Mouse (Mus musculus): Measurements from ENCODE around the gene Sec23ip. TPM values are rescaled to one million over a fixed set of nuclear protein-coding genes. Genes with fewer than 3 reads are reported as not detected.

Gene Sec23ip
- polyA plus RNA-seq, 1 experiment from 2014 or later, result 34.8 TPM

- ATAC-seq (ENCODE audit: low FRiP score), result no peak
- Histone ChIP-seq H3K4me2 (replicated peaks) (no peak overlapping the region), H3K9me3 (ENCODE audit: control insufficient read depth, low read length) (no peaks in the 10 kb centered on the region), H3K27ac (no peak overlapping the region), H3K4me1 (replicated peaks; ENCODE audit: control insufficient read depth, insufficient read depth, low read length) (no peaks in the 10 kb centered on the region), H3K27me3 (ENCODE audit: control insufficient read depth, insufficient read depth, low read length) (0 out of 2 replicates have a peak, but pooled peaks cover 3% of the 10 kb centered on the region), H3K9ac (no peak overlapping the region), H3K36me3 (replicated peaks; ENCODE audit: control insufficient read depth, insufficient read depth) (no peaks in the 10 kb centered on the region), H3K4me3 (replicated peaks; ENCODE audit: low read length) (no peak overlapping the region)
- 76% methylated on average over 12 of the region's 12 CpGs for WGBS
- DNase-seq (ENCODE audit: low spot score), result peak; percentile 30
Measured at GRCm38 (mm10) chr7:128832455-128833081, 87.8 kb downstream of the Sec23ip start.

- H3K27ac ChIP-seq, result no peak overlapping the region
- no peaks in the 10 kb centered on the region for H3K9me3 ChIP-seq (ENCODE audit: control insufficient read depth, low read length)
- H3K4me3 ChIP-seq (replicated peaks; ENCODE audit: low read length), result no peak overlapping the region
- H3K36me3 ChIP-seq (replicated peaks; ENCODE audit: control insufficient read depth, insufficient read depth), result no peaks in the 10 kb centered on the region
- H3K4me2 ChIP-seq (replicated peaks), result no peak overlapping the region
- DNase-seq (ENCODE audit: low spot score), result no peak
- no peaks in the 10 kb centered on the region for H3K4me1 ChIP-seq (replicated peaks; ENCODE audit: control insufficient read depth, insufficient read depth, low read length)
- H3K9ac ChIP-seq, result no peak overlapping the region
- H3K27me3 ChIP-seq (ENCODE audit: control insufficient read depth, insufficient read depth, low read length), result 0 out of 2 replicates have a peak, but pooled peaks cover 3% of the 10 kb centered on the region
- WGBS, result 88% methylated on average over 4 of the region's 4 CpGs
- ATAC-seq (ENCODE audit: low FRiP score), result no peak
Measured at GRCm38 (mm10) chr7:128833196-128833595, 88.5 kb downstream of the Sec23ip start.

Small RNA genes within 50 kb of the gene (microRNA-seq; reads per million reads assigned to microRNA genes)
- gene Gm25778, result not detected

Other genes starting within 250 kb of the Sec23ip start
- 2.9 and 3.4 TPM in 2 replicates for gene Bag3, start 221.3 kb upstream of the Sec23ip start, polyA plus RNA-seq (2014; fragmentation: Nextera tagmentation; extraction: Ambion mirVana)
- 418 and 450 TPM in 2 replicates for gene Inpp5f, start 133.6 kb upstream of the Sec23ip start, polyA plus RNA-seq (2014; fragmentation: Nextera tagmentation; extraction: Ambion mirVana)
- 50.9 and 52.2 TPM in 2 replicates for gene Mcmbp, start 4.4 kb upstream of the Sec23ip start, polyA plus RNA-seq (2014; fragmentation: Nextera tagmentation; extraction: Ambion mirVana)

Data from hindbrain, embryonic 14.5 days (tissue).